Mouse (Mus musculus) spleen, embryonic (tissue): Measurements from ENCODE around the gene C2cd2l.

Experiments used
- CTCF ChIA-PET: fragments of 350-600 bp; sonication (Branson Sonifier 250); formaldehyde crosslinking; loops from one replicate; lab custom pipeline; 2022; lab: Charles Lee

C2cd2l gene

GRCm38 (mm10) chr9:44319887-44320798 lies at the start of gene C2cd2l:
Gene C2cd2l (minus strand): TSS chr9:44320285.
- CTCF ChIA-PET = interaction anchor here (1.1 kb wide), 1 partner anchor 28 kb away, joined by 3 read pairs; no protein-coding TSS in a partner anchor

- CTCF ChIA-PET = no interaction called here
Observed at GRCm38 (mm10) chr9:44364480-44364879, 44.4 kb upstream of the C2cd2l start.

- CTCF ChIA-PET = interaction anchor here (0.7 to 1.6 kb wide), 4 partner anchors 18 to 295 kb away, joined by 3 to 4 read pairs (median 4); no protein-coding TSS in a partner anchor
Observed at GRCm38 (mm10) chr9:44361931-44362330, 41.8 kb upstream of the C2cd2l start.

GRCm38 (mm10) chr9:44361190-44361917 lies 41.3 kb upstream of the C2cd2l start, which contains the start of gene Vps11:
Gene Vps11 (minus strand): TSS chr9:44361670.
- CTCF ChIA-PET = interaction anchor here (0.7 to 1.6 kb wide), 3 partner anchors 19 to 294 kb away, joined by 3 to 4 read pairs (median 3); no protein-coding TSS in a partner anchor

GRCm38 (mm10) chr9:44357207-44357606 lies 37.1 kb upstream of the C2cd2l start:
- CTCF ChIA-PET = no interaction called here

- CTCF ChIA-PET = interaction anchor here (0.6 kb wide), 1 partner anchor 424 kb away, joined by 7 read pairs; no protein-coding TSS in a partner anchor
Observed at GRCm38 (mm10) chr9:44353142-44353541, 33.1 kb upstream of the C2cd2l start.

- CTCF ChIA-PET = no interaction called here
Observed at GRCm38 (mm10) chr9:44352337-44352736, 32.3 kb upstream of the C2cd2l start.

GRCm38 (mm10) chr9:44351396-44351795 lies 31.3 kb upstream of the C2cd2l start:
- CTCF ChIA-PET = interaction anchor here (0.7 to 0.8 kb wide), 2 partner anchors 83 to 228 kb away, joined by 3 to 5 read pairs; partner anchors contain the start of gene Nlrx1

- CTCF ChIA-PET = interaction anchor here (0.7 to 0.8 kb wide), 2 partner anchors 28 to 361 kb away, joined by 3 read pairs; no protein-coding TSS in a partner anchor
Observed at GRCm38 (mm10) chr9:44348546-44348945, 28.5 kb upstream of the C2cd2l start.

- CTCF ChIA-PET = interaction anchor here (0.8 to 1.1 kb wide), 2 partner anchors 21 to 27 kb away, joined by 3 read pairs; no protein-coding TSS in a partner anchor
Observed at GRCm38 (mm10) chr9:44347621-44348020, 27.5 kb upstream of the C2cd2l start.

GRCm38 (mm10) chr9:44347166-44347565 lies 27.1 kb upstream of the C2cd2l start:
- CTCF ChIA-PET = interaction anchor here (1.1 kb wide), 1 partner anchor 20 kb away, joined by 3 read pairs; no protein-coding TSS in a partner anchor

- CTCF ChIA-PET = no interaction called here
Observed at GRCm38 (mm10) chr9:44345570-44346433, 25.7 kb upstream of the C2cd2l start.

GRCm38 (mm10) chr9:44343781-44344421 lies 23.8 kb upstream of the C2cd2l start, which contains the start of gene Hmbs:
Gene Hmbs (minus strand): TSS chr9:44344228.
- CTCF ChIA-PET = interaction anchor here (0.5 to 0.6 kb wide), 2 partner anchors 169 to 324 kb away, joined by 3 read pairs; no protein-coding TSS in a partner anchor

GRCm38 (mm10) chr9:44343290-44343689 lies 23.2 kb upstream of the C2cd2l start:
- CTCF ChIA-PET = no interaction called here

GRCm38 (mm10) chr9:44342605-44343004 lies 22.5 kb upstream of the C2cd2l start:
- CTCF ChIA-PET = no interaction called here

GRCm38 (mm10) chr9:44342173-44342572 lies 22.1 kb upstream of the C2cd2l start:
- CTCF ChIA-PET = no interaction called here

GRCm38 (mm10) chr9:44341487-44341886 lies 21.4 kb upstream of the C2cd2l start:
- CTCF ChIA-PET = no interaction called here

GRCm38 (mm10) chr9:44338574-44338973 lies 18.5 kb upstream of the C2cd2l start:
- CTCF ChIA-PET = interaction anchor here (0.6 kb wide), 2 partner anchors 47 to 320 kb away, joined by 4 read pairs; no protein-coding TSS in a partner anchor

GRCm38 (mm10) chr9:44337436-44338169 lies 17.5 kb upstream of the C2cd2l start:
- CTCF ChIA-PET = no interaction called here
